Mouse (Mus musculus): ENCODE measurements around the gene Plppr2. TPM values are rescaled to one million over a fixed set of nuclear protein-coding genes. Genes with fewer than 3 reads are reported as not detected.

The Plppr2 gene
- total RNA-seq, 2 experiments from 2014 or later, result 0.49 to 0.64 TPM

- no peak for DNase-seq
- intact Hi-C loops (cut with DNase I), result no loop called here
Measured at GRCm38 (mm10) chr9:21996178-21996867, 59.5 kb downstream of the Plppr2 start.

Other genes starting within 250 kb of the Plppr2 start
- 1 to 10 TPM; 2.4 to 3.5 TPM for gene Ldlr, start 213.6 kb upstream of the Plppr2 start, total RNA-seq (2021)
- gene Spc24, start 176.7 kb upstream of the Plppr2 start, total RNA-seq (2021), result 1 to 10 TPM in 1 of 2 experiments, under 1 TPM in 1; 0.64 to 1.8 TPM
- gene Kank2, start 138.3 kb upstream of the Plppr2 start, total RNA-seq (2021), result 10 to 100 TPM; 12.7 to 13.3 TPM
- not detected for gene Angptl8, start 101.5 kb upstream of the Plppr2 start, total RNA-seq (2021)
- gene Dock6, start 84.4 kb upstream of the Plppr2 start, total RNA-seq (2021), result 10 to 100 TPM; 10.1 to 12.5 TPM
- 1 to 10 TPM; 2.3 to 4.1 TPM for gene Rab3d, start 18.8 kb upstream of the Plppr2 start, total RNA-seq (2021)
- under 1 TPM in 1 of 2 experiments, not detected in 1; 0.30 TPM for gene Ccdc159, start 9.6 kb upstream of the Plppr2 start, total RNA-seq (2021)
- gene Tmem205, start 9.5 kb upstream of the Plppr2 start, total RNA-seq (2021), result 10 to 100 TPM in 1 of 2 experiments, 1 to 10 TPM in 1; 7.8 to 10.5 TPM
- gene Swsap1, start 18.7 kb downstream of the Plppr2 start, total RNA-seq (2021), result 1 to 10 TPM; 1.4 to 2.2 TPM
- gene Epor, start 26.5 kb downstream of the Plppr2 start, total RNA-seq (2021), result under 1 TPM; 0.23 to 0.59 TPM
- gene Rgl3, start 52.4 kb downstream of the Plppr2 start, total RNA-seq (2021), result under 1 TPM; 0.28 to 0.42 TPM
- under 1 TPM in 1 of 2 experiments, not detected in 1; 0.25 TPM for gene Ccdc151, start 65.6 kb downstream of the Plppr2 start, total RNA-seq (2021)
- 10 to 100 TPM; 27.4 to 27.6 TPM for gene Prkcsh, start 65.8 kb downstream of the Plppr2 start, total RNA-seq (2021)
- under 1 TPM in 1 of 2 experiments, not detected in 1; 0.26 TPM for gene Elavl3, start 115.0 kb downstream of the Plppr2 start, total RNA-seq (2021)
- gene Gm49318, start 134.2 kb downstream of the Plppr2 start, total RNA-seq (2021), result not detected
- gene Zfp653, start 134.3 kb downstream of the Plppr2 start, total RNA-seq (2021), result 1 to 10 TPM; 2.9 to 3.8 TPM
- gene Ecsit, start 148.4 kb downstream of the Plppr2 start, total RNA-seq (2021), result 10 to 100 TPM; 82.2 to 86.9 TPM
- 1 to 10 TPM; 1.4 to 2.1 TPM for gene Cnn1, start 162.2 kb downstream of the Plppr2 start, total RNA-seq (2021)
- 10 to 100 TPM; 32.5 to 35.3 TPM for gene Elof1, start 180.1 kb downstream of the Plppr2 start, total RNA-seq (2021)
- 1 to 10 TPM; 1.1 to 2.9 TPM for gene Acp5, start 198.7 kb downstream of the Plppr2 start, total RNA-seq (2021)
- gene Pigyl, start 219.8 kb downstream of the Plppr2 start, total RNA-seq (2021), result 10 to 100 TPM; 29.4 to 31.2 TPM

All from gastrocnemius, postnatal 36 days (tissue).